Mouse (Mus musculus): ENCODE data around the gene Slc25a30. TPM values are rescaled to one million over a fixed set of nuclear protein-coding genes. Genes with fewer than 3 reads are reported as not detected.
"Not testable (repeated sequence)": the region's sequence is repeated elsewhere in the genome, so short reads cannot be mapped to it uniquely, and the experiment has no call there.

The Slc25a30 gene
- total RNA-seq (2021) = 10 to 100 TPM; 12.8 to 14.3 TPM
- long read RNA-seq, transcript Slc25a30-201 (10 exons, 3,588 nt) = major isoform, 7 of 10 reads
- long read RNA-seq, partial matches to known transcripts = 0 of 10 reads
- long read RNA-seq, other reads (novel, unspliced or antisense) = 3 of 10 reads

- peak; percentile 94 to 97 for DNase-seq (ENCODE audit: low spot score in 2 of 2)
Observed at GRCm38 (mm10) chr14:75786868-75787793, at the start of gene Slc25a30. TSS of gene Slc25a30 (minus strand) at chr14:75787037.

DNA sequence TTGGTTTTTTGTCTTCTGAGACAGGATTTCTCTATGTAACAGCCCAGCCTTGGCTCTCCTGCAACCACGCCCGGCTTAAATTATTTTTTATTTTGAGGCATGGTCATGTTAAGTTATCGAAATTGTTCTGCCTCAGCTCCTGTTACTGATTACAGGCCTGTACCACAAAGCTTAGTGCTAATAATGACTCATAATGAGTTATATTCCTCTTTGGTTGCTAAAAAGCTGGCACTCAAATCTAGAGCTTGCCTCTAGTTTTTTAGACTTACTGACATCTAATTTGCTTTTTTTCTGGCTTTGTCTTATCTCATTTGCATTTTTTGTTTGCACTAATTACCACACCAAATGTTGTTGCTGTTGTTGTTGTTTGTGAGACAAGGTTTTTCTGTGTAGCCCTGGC is 49.7 kb upstream of the Slc25a30 start:
- no peak for DNase-seq (ENCODE audit: low spot score in 2 of 2)

GRCm38 (mm10) chr14:75834739-75835381 is 48.0 kb upstream of the Slc25a30 start:
- no peak for DNase-seq (ENCODE audit: low spot score in 2 of 2)

GRCm38 (mm10) chr14:75834251-75834738 is 47.5 kb upstream of the Slc25a30 start:
- DNase-seq (ENCODE audit: low spot score in 2 of 2) = peak in 1 of 2 experiments; percentile 57

GRCm38 (mm10) chr14:75833546-75834250 is 46.9 kb upstream of the Slc25a30 start:
- no peak for DNase-seq (ENCODE audit: low spot score in 2 of 2)

DNA sequence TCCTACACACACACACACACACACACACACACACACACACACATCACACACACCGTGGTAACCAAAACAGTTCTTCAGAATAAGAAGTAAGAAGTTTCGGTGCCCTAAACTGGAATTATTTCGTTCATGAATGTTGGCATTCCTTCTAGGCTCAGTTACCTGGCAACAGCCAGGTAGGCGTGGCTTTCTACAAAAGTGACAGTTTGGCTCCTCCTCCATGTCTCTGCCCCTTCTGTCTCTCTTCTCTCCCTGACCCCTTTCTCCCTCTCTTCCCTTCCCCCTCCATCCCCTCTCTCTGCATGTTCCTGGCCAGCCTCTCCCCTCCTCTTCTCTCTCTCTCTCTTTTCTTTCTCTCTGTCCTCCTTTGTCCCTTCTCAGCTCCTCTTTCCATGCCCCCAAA is 46.1 kb upstream of the Slc25a30 start:
- no peak for DNase-seq (ENCODE audit: low spot score in 2 of 2)

DNA sequence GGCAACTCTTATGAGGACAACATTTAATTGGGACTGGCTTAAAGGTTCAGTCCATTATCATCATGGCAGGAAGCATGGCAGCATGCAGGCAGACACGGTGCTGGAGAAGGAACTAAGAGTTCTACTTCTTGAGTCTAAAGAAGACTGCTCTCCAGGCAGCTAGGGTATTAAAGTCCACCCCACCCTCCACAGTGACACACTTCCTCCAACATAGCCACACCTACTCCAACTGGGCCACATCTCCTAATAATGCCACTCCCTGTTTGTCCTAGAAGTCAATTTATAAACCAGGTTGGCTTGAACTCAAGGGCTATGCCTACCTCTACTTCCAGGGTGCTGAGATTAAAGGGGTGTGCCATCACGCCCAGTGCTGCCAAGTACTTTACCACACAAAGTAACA is 45.2 kb upstream of the Slc25a30 start:
- no peak for DNase-seq (ENCODE audit: low spot score in 2 of 2)

DNA sequence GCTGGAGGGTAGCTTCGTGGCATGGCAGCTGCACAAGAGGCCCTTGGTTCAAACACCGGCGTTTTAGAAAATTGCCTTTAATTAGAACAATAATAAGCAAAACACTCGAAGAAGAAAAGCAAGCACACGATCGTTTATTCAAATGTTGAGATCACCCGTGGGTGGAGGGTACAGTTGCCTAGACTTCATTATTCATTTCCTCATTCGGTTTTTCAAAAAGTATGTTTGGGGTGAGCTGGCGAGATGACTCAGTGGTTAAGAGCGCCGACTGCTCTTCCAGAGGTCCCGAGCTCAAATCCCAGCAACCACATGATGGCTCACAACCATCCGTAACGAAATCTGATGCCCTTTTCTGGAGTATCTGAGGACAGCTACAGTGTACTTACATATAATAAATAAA is 43.0 kb upstream of the Slc25a30 start:
- DNase-seq (ENCODE audit: low spot score in 2 of 2) = not testable (repeated sequence)

GRCm38 (mm10) chr14:75828866-75829806 is 42.3 kb upstream of the Slc25a30 start:
- peak; percentile 82 to 97 for DNase-seq (ENCODE audit: low spot score in 2 of 2)

DNA sequence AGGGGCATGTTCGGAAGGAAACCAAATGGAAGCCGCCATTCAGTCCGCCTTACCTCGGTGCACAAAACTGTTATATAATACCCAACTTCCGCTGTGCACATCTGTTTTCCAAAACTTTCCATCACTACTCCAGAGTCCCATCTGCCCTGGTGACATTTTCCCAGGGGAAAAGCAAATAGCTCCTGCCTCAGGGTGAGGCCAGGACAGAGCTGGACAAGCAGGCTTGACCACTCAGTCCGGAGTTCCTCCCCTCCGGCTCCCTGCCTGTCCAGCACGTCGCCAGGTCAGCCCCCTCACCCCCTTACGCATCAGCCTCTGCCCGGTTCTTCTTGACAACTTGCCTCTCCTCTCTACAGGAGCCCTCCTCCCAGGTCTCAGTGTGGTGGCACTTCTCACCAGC is 41.4 kb upstream of the Slc25a30 start:
- no peak for DNase-seq (ENCODE audit: low spot score in 2 of 2)

- DNase-seq (ENCODE audit: low spot score in 2 of 2) = no peak
Observed at GRCm38 (mm10) chr14:75826851-75827410, 40.1 kb upstream of the Slc25a30 start.

GRCm38 (mm10) chr14:75820007-75820406 is 33.2 kb upstream of the Slc25a30 start:
- no peak for DNase-seq (ENCODE audit: low spot score in 2 of 2)

DNA sequence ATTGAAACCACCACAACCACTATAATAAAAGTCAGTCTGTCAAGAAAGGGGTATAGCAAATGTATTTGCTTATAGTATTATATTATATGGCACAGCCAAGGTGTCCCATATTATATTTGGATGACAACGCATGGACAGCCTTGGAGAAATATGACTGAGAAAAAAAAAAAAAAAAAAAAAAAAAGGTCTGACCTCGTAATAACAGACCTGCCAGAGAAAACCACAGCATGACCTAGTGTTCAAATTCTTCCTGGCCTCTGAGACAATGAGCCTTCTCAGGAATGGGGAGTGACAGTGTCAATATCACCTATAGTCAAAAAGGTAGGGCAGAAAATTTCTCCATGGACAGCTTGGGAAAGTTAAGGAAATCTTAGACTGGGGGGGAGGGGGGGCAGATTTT is 32.5 kb upstream of the Slc25a30 start:
- DNase-seq (ENCODE audit: low spot score in 2 of 2) = no peak

- DNase-seq (ENCODE audit: low spot score in 2 of 2) = no peak
Observed at GRCm38 (mm10) chr14:75818528-75818927, 31.7 kb upstream of the Slc25a30 start.

GRCm38 (mm10) chr14:75809931-75810330 is 23.1 kb upstream of the Slc25a30 start:
- no peak for DNase-seq (ENCODE audit: low spot score in 2 of 2)

- DNase-seq (ENCODE audit: low spot score in 2 of 2) = no peak
Observed at GRCm38 (mm10) chr14:75807800-75808199, 21.0 kb upstream of the Slc25a30 start.

GRCm38 (mm10) chr14:75797769-75798386 is 11.0 kb upstream of the Slc25a30 start:
- no peak for DNase-seq (ENCODE audit: low spot score in 2 of 2)

DNA sequence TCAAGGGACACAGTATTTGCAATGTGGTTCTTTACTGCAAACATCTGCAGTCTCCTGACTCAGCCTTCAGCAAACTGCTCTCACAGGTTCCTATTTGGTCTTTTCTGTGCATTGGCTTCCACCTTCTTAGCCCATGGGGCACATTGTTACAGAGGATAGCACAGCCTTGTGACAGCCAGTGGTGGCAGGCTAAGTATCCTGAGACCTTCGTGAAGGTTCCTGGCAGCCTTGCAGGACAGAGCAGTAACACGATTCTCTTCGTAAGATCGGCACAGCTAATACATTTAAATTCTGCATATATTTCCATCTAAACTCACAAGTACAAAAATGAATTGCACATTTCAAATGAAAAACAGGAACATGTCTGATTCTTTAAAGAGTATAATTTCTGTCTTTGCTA is 9.1 kb upstream of the Slc25a30 start:
- no peak for DNase-seq (ENCODE audit: low spot score in 2 of 2)

- DNase-seq (ENCODE audit: low spot score in 2 of 2) = no peak
Observed at GRCm38 (mm10) chr14:75794726-75795125, 7.9 kb upstream of the Slc25a30 start.
